Mouse (Mus musculus): ENCODE data around the gene Pitpnc1. TPM values are rescaled to one million over a fixed set of nuclear protein-coding genes. Genes with fewer than 3 reads are reported as not detected.
"Not testable (repeated sequence)": the region's sequence is repeated elsewhere in the genome, so short reads cannot be mapped to it uniquely, and the experiment has no call there.

The Pitpnc1 gene
- 14.0 and 15.2 TPM in 2 replicates for polyA plus RNA-seq (2015; fragmentation: Nextera tagmentation; extraction: Ambion mirVana)

GRCm38 (mm10) chr11:107470521-107471041, at the start of gene Pitpnc1:
Gene Pitpnc1 (minus strand): TSS chr11:107470699.
- Histone ChIP-seq H3K4me2 (peak within 1 kb of the TSS; percentile 98), H3K27me3 (replicated peaks) (no peaks in the 10 kb centered on the region), H3K9me3 (no peaks in the 10 kb centered on the region), H3K27ac (peak within 1 kb of the TSS; percentile 89), H3K9ac (peak within 1 kb of the TSS; percentile 88), H3K36me3 (no peaks in the 10 kb centered on the region), H3K4me3 (replicated peaks) (peak within 1 kb of the TSS; percentile 78), H3K4me1 (peaks cover 19% of the 10 kb centered on the region)
- peak; percentile 86 for ATAC-seq (ENCODE audit: insufficient read depth, low FRiP score, low read depth)
- under 1% methylated on average over 37 of the region's 37 CpGs for WGBS

- WGBS, result 67% methylated on average over 5 of the region's 5 CpGs
- Histone ChIP-seq H3K9ac (no peak overlapping the region), H3K27ac (no peak overlapping the region), H3K36me3 (no peaks in the 10 kb centered on the region), H3K27me3 (replicated peaks) (no peaks in the 10 kb centered on the region), H3K4me2 (no peak overlapping the region), H3K9me3 (no peaks in the 10 kb centered on the region), H3K4me3 (replicated peaks) (no peak overlapping the region), H3K4me1 (no peaks in the 10 kb centered on the region)
- ATAC-seq (ENCODE audit: insufficient read depth, low FRiP score, low read depth), result no peak
Observed at GRCm38 (mm10) chr11:107518645-107519429, 48.3 kb upstream of the Pitpnc1 start.

GRCm38 (mm10) chr11:107516387-107516786, 45.9 kb upstream of the Pitpnc1 start:
- Histone ChIP-seq H3K9ac (no peak overlapping the region), H3K36me3 (no peaks in the 10 kb centered on the region), H3K4me2 (no peak overlapping the region), H3K9me3 (no peaks in the 10 kb centered on the region), H3K4me1 (0 out of 2 replicates have a peak, but pooled peaks cover 3% of the 10 kb centered on the region), H3K27ac (no peak overlapping the region), H3K4me3 (replicated peaks) (no peak overlapping the region), H3K27me3 (replicated peaks) (no peaks in the 10 kb centered on the region)
- ATAC-seq (ENCODE audit: insufficient read depth, low FRiP score, low read depth), result no peak
- WGBS, result 90% methylated on average over 2 of the region's 2 CpGs

GRCm38 (mm10) chr11:107513047-107513446, 42.5 kb upstream of the Pitpnc1 start:
- no peaks in the 10 kb centered on the region for H3K27me3 ChIP-seq (replicated peaks)
- ATAC-seq (ENCODE audit: insufficient read depth, low FRiP score, low read depth), result no peak
- H3K9ac ChIP-seq, result no peak overlapping the region
- H3K4me2 ChIP-seq, result no peak overlapping the region
- 62% methylated on average over 10 of the region's 10 CpGs for WGBS
- H3K4me3 ChIP-seq (replicated peaks), result no peak overlapping the region
- peaks cover 12% of the 10 kb centered on the region for H3K4me1 ChIP-seq
- no peak overlapping the region for H3K27ac ChIP-seq
- no peaks in the 10 kb centered on the region for H3K36me3 ChIP-seq
- no peaks in the 10 kb centered on the region for H3K9me3 ChIP-seq

- not testable (repeated sequence) for H3K27me3 ChIP-seq (replicated peaks); H3K27ac ChIP-seq; H3K4me2 ChIP-seq; H3K4me3 ChIP-seq (replicated peaks); H3K9ac ChIP-seq; H3K36me3 ChIP-seq; H3K9me3 ChIP-seq; ATAC-seq (ENCODE audit: insufficient read depth, low FRiP score, low read depth)
- peaks cover 12% of the 10 kb centered on the region for H3K4me1 ChIP-seq
- WGBS, result 51% methylated on average over 4 of the region's 5 CpGs
Observed at GRCm38 (mm10) chr11:107511954-107512353, 41.5 kb upstream of the Pitpnc1 start.

- Histone ChIP-seq H3K36me3 (no peaks in the 10 kb centered on the region), H3K27ac (no peak overlapping the region), H3K9me3 (no peaks in the 10 kb centered on the region), H3K4me2 (peak overlapping the region; percentile 45), H3K4me1 (peaks cover 12% of the 10 kb centered on the region), H3K4me3 (replicated peaks) (no peak overlapping the region), H3K9ac (no peak overlapping the region), H3K27me3 (replicated peaks) (no peaks in the 10 kb centered on the region)
- ATAC-seq (ENCODE audit: insufficient read depth, low FRiP score, low read depth), result peak; percentile 64; the same call in 1 of the 2 replicates
- 4% methylated on average over 18 of the region's 18 CpGs for WGBS
Observed at GRCm38 (mm10) chr11:107510362-107511269, 40.1 kb upstream of the Pitpnc1 start.

GRCm38 (mm10) chr11:107509631-107510338, 39.3 kb upstream of the Pitpnc1 start:
- Histone ChIP-seq H3K4me3 (replicated peaks) (no peak overlapping the region), H3K4me2 (peak overlapping the region; percentile 2; the same call in 1 of the 2 replicates), H3K27me3 (replicated peaks) (no peaks in the 10 kb centered on the region), H3K27ac (no peak overlapping the region), H3K9ac (no peak overlapping the region), H3K36me3 (no peaks in the 10 kb centered on the region), H3K4me1 (peaks cover 12% of the 10 kb centered on the region), H3K9me3 (no peaks in the 10 kb centered on the region)
- WGBS, result 20% methylated on average over 11 of the region's 11 CpGs
- ATAC-seq (ENCODE audit: insufficient read depth, low FRiP score, low read depth), result 0 out of 2 replicates have a peak, but pooled peaks have one; percentile 23

GRCm38 (mm10) chr11:107506260-107506659, 35.8 kb upstream of the Pitpnc1 start:
- Histone ChIP-seq H3K4me3 (replicated peaks) (no peak overlapping the region), H3K4me1 (peaks cover 9% of the 10 kb centered on the region), H3K27ac (no peak overlapping the region), H3K9me3 (no peaks in the 10 kb centered on the region), H3K36me3 (no peaks in the 10 kb centered on the region), H3K9ac (no peak overlapping the region), H3K27me3 (replicated peaks) (no peaks in the 10 kb centered on the region), H3K4me2 (no peak overlapping the region)
- ATAC-seq (ENCODE audit: insufficient read depth, low FRiP score, low read depth), result no peak
- WGBS, result 74% methylated on average over 1 of the region's 1 CpGs

- H3K9me3 ChIP-seq; ATAC-seq (ENCODE audit: insufficient read depth, low FRiP score, low read depth); H3K27me3 ChIP-seq (replicated peaks); H3K4me1 ChIP-seq; H3K9ac ChIP-seq; H3K36me3 ChIP-seq; H3K4me2 ChIP-seq; H3K27ac ChIP-seq; H3K4me3 ChIP-seq (replicated peaks): not testable (repeated sequence)
- WGBS, result 94% methylated on average over 3 of the region's 4 CpGs
Observed at GRCm38 (mm10) chr11:107504364-107504763, 33.9 kb upstream of the Pitpnc1 start.

GRCm38 (mm10) chr11:107502801-107503200, 32.3 kb upstream of the Pitpnc1 start:
- H3K9ac ChIP-seq, result no peak overlapping the region
- no peaks in the 10 kb centered on the region for H3K27me3 ChIP-seq (replicated peaks)
- H3K36me3 ChIP-seq, result 0 out of 2 replicates have a peak, but pooled peaks cover 4% of the 10 kb centered on the region
- no peak overlapping the region for H3K27ac ChIP-seq
- H3K4me3 ChIP-seq (replicated peaks), result no peak overlapping the region
- H3K4me1 ChIP-seq, result no peaks in the 10 kb centered on the region
- H3K9me3 ChIP-seq, result no peaks in the 10 kb centered on the region
- WGBS, result 83% methylated on average over 8 of the region's 8 CpGs
- no peak overlapping the region for H3K4me2 ChIP-seq
- no peak for ATAC-seq (ENCODE audit: insufficient read depth, low FRiP score, low read depth)

- H3K4me2 ChIP-seq, result no peak overlapping the region
- H3K4me1 ChIP-seq, result peaks cover 14% of the 10 kb centered on the region; the same call in 1 of the 2 replicates
- WGBS, result 77% methylated on average over 3 of the region's 3 CpGs
- no peak for ATAC-seq (ENCODE audit: insufficient read depth, low FRiP score, low read depth)
- no peaks in the 10 kb centered on the region for H3K9me3 ChIP-seq
- peaks cover 15% of the 10 kb centered on the region for H3K36me3 ChIP-seq
- H3K9ac ChIP-seq, result no peak overlapping the region
- H3K27ac ChIP-seq, result peak overlapping the region; percentile 59; the same call in 1 of the 2 replicates
- H3K27me3 ChIP-seq (replicated peaks), result no peaks in the 10 kb centered on the region
- H3K4me3 ChIP-seq (replicated peaks), result no peak overlapping the region
Observed at GRCm38 (mm10) chr11:107484341-107484740, 13.8 kb upstream of the Pitpnc1 start.

All from stomach, embryonic 15.5 days (tissue).